Mouse (Mus musculus): ENCODE measurements at regions not wholly inside any gene's neighbourhood (a gene's known extent, or its start where the extent isn't known, plus 50 kb on each side); places are given as distances from the start of the nearest gene placed in this dataset.

- TF ChIP-seq CTCF (IDR thresholded peaks at IDR 0.05; ENCODE audit: insufficient read depth, low read length) = no peak
- TF ChIP-seq POLR2A (IDR thresholded peaks at IDR 0.05; ENCODE audit: borderline replicate concordance, extremely low read depth, low read depth, low read length) = no peak
- DNase-seq = no peak
- 79% methylated on average over 2 of the region's 2 CpGs for WGBS
- Histone ChIP-seq H3K4me3 (replicated peaks; ENCODE audit: extremely low read depth, low read depth, low read length) (no peak overlapping the region), H3K4me1 (ENCODE audit: control insufficient read depth, insufficient read depth, low read length) (no peaks in the 10 kb centered on the region)
Observed at GRCm38 (mm10) chr10:91361621-91362020, 180.5 kb upstream of the Tmpo start.

GRCm38 (mm10) chr10:91345465-91345864 lies 164.3 kb upstream of the Tmpo start:
- no peak for DNase-seq
- TF ChIP-seq CTCF (IDR thresholded peaks at IDR 0.05; ENCODE audit: insufficient read depth, low read length) (no peak), POLR2A (IDR thresholded peaks at IDR 0.05; ENCODE audit: borderline replicate concordance, extremely low read depth, low read depth, low read length) (no peak)
- H3K4me3 ChIP-seq (replicated peaks; ENCODE audit: extremely low read depth, low read depth, low read length) = no peak overlapping the region
- no peaks in the 10 kb centered on the region for H3K4me1 ChIP-seq (ENCODE audit: control insufficient read depth, insufficient read depth, low read length)
- 67% methylated on average over 5 of the region's 5 CpGs for WGBS

GRCm38 (mm10) chr10:91342083-91342482 lies 161.0 kb upstream of the Tmpo start:
- no peak for TF ChIP-seq POLR2A (IDR thresholded peaks at IDR 0.05; ENCODE audit: borderline replicate concordance, extremely low read depth, low read depth, low read length)
- no peak for TF ChIP-seq CTCF (IDR thresholded peaks at IDR 0.05; ENCODE audit: insufficient read depth, low read length)
- WGBS = 65% methylated on average over 8 of the region's 8 CpGs

GRCm38 (mm10) chr10:91339361-91339760 lies 158.2 kb upstream of the Tmpo start:
- TF ChIP-seq POLR2A (IDR thresholded peaks at IDR 0.05; ENCODE audit: borderline replicate concordance, extremely low read depth, low read depth, low read length) (no peak), CTCF (IDR thresholded peaks at IDR 0.05; ENCODE audit: insufficient read depth, low read length) (no peak)
- no peak for DNase-seq
- H3K4me1 ChIP-seq (ENCODE audit: control insufficient read depth, insufficient read depth, low read length) = no peaks in the 10 kb centered on the region
- WGBS = 86% methylated on average over 3 of the region's 3 CpGs
- H3K4me3 ChIP-seq (replicated peaks; ENCODE audit: extremely low read depth, low read depth, low read length) = no peak overlapping the region

More at GRCm38 (mm10) chr10:91342083-91342482, 161.0 kb upstream of the Tmpo start:
- no peak for DNase-seq
- no peaks in the 10 kb centered on the region for H3K4me1 ChIP-seq (ENCODE audit: control insufficient read depth, insufficient read depth, low read length)
- H3K4me3 ChIP-seq (replicated peaks; ENCODE audit: extremely low read depth, low read depth, low read length) = no peak overlapping the region

DNA sequence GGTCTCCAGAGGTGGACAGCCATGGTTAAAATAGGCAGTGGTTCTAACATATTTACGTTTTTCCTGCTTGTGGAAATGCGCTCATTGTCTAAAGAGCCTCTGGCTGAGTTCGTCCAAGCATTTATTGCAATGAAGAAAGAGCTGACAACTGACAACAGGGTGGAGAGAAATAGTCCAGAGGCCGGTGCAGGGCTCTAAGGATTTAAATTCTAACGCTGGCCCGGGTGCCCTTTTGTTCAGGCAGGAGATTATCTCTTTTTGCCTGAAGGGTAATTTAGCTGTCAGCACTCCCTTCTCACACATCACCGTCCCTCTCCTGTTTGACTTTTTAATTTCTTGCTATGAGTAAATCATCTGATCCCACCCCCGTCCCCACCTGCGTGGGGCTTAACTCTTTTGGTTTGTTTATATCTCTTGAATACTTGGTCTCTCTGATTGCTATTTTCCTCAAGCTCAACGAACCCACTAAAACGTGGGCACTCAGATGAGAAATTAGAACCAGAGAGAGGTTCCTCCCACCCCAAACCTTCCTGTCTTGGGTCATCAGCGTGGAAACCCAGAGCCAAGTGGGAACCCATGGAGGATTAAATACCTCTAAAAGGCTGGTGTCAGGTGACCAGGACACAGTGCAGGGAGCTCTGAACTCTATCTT lies 145.7 kb upstream of the Tmpo start:
- DNase-seq = no peak
- Histone ChIP-seq H3K4me1 (ENCODE audit: control insufficient read depth, insufficient read depth, low read length) (no peaks in the 10 kb centered on the region), H3K4me3 (replicated peaks; ENCODE audit: extremely low read depth, low read depth, low read length) (no peak overlapping the region)
- no peak for TF ChIP-seq POLR2A (IDR thresholded peaks at IDR 0.05; ENCODE audit: borderline replicate concordance, extremely low read depth, low read depth, low read length)
- no peak for TF ChIP-seq CTCF (IDR thresholded peaks at IDR 0.05; ENCODE audit: insufficient read depth, low read length)
- 46% methylated on average over 12 of the region's 12 CpGs for WGBS

- TF ChIP-seq POLR2A (IDR thresholded peaks at IDR 0.05; ENCODE audit: borderline replicate concordance, extremely low read depth, low read depth, low read length) (no peak), CTCF (IDR thresholded peaks at IDR 0.05; ENCODE audit: insufficient read depth, low read length) (no peak)
- no peak for DNase-seq
- Histone ChIP-seq H3K4me3 (replicated peaks; ENCODE audit: extremely low read depth, low read depth, low read length) (no peak overlapping the region), H3K4me1 (ENCODE audit: control insufficient read depth, insufficient read depth, low read length) (no peaks in the 10 kb centered on the region)
- WGBS = 74% methylated on average over 8 of the region's 8 CpGs
Observed at GRCm38 (mm10) chr10:91326144-91326655, 145.1 kb upstream of the Tmpo start.

DNA sequence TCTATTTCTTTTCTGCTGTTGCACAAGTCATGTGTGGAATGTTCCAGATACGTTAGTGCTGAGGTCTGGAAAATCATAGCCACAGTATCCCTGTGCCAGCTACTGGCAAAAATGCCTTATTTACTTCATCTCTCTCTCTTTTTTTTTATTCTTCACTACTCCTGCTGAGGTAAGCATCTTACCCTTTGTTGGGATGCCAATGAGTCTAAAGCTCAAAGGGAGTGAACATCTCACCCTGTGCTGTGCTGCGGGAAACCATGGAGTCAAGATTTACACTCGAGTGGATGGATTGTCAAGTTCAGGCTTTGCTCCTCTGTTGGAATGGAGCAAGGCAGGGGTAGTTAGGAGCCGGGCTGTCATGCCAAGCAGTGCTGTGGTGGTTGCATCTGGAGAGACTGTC lies 140.1 kb upstream of the Tmpo start:
- Histone ChIP-seq H3K4me3 (replicated peaks; ENCODE audit: extremely low read depth, low read depth, low read length) (no peak overlapping the region), H3K4me1 (ENCODE audit: control insufficient read depth, insufficient read depth, low read length) (no peaks in the 10 kb centered on the region)
- WGBS = 69% methylated on average over 4 of the region's 4 CpGs
- DNase-seq = no peak
- TF ChIP-seq POLR2A (IDR thresholded peaks at IDR 0.05; ENCODE audit: borderline replicate concordance, extremely low read depth, low read depth, low read length) (no peak), CTCF (IDR thresholded peaks at IDR 0.05; ENCODE audit: insufficient read depth, low read length) (no peak)

DNA sequence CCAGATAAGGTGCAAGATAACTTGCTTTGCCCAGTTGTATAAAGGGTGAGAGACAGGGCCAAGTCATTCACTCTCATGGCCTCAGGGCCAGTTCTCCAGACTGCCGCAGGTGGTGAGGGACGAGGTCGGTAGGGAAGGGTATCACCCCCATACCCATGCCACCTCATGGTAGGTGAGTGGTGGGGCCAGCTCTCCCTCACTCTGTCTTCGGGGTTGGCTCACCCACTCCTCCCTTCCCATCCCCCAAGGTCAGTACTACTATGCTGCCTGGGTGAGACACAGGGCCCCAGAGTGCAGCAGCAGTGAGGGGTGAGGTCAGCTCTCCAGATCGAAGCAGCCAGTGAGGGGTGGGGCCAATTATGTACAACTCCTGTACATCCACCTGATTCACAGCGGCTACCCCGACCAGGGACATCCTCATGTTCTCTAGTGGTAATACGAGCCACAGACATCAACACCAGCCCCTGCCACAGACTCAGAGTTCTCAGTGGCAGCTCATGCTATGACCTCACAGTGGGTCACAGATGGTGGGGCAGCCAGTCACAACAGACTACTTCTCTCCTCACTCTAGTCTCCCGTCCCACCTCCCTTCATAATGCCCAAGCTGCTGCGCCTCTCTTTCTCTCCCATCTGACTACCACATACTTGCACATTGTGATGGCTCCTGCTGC lies 138.5 kb upstream of the Tmpo start:
- TF ChIP-seq CTCF (IDR thresholded peaks at IDR 0.05; ENCODE audit: insufficient read depth, low read length) (no peak), POLR2A (IDR thresholded peaks at IDR 0.05; ENCODE audit: borderline replicate concordance, extremely low read depth, low read depth, low read length) (no peak)
- Histone ChIP-seq H3K4me3 (replicated peaks; ENCODE audit: extremely low read depth, low read depth, low read length) (no peak overlapping the region), H3K4me1 (ENCODE audit: control insufficient read depth, insufficient read depth, low read length) (no peaks in the 10 kb centered on the region)
- 76% methylated on average over 10 of the region's 10 CpGs for WGBS
- DNase-seq = no peak

- H3K4me3 ChIP-seq (replicated peaks; ENCODE audit: extremely low read depth, low read depth, low read length) = no peak overlapping the region
- 91% methylated on average over 1 of the region's 1 CpGs for WGBS
- no peak for TF ChIP-seq POLR2A (IDR thresholded peaks at IDR 0.05; ENCODE audit: borderline replicate concordance, extremely low read depth, low read depth, low read length)
- TF ChIP-seq CTCF (IDR thresholded peaks at IDR 0.05; ENCODE audit: insufficient read depth, low read length) = no peak
- H3K4me1 ChIP-seq (ENCODE audit: control insufficient read depth, insufficient read depth, low read length) = no peaks in the 10 kb centered on the region
- no peak for DNase-seq
Observed at GRCm38 (mm10) chr10:91314441-91314840, 133.3 kb upstream of the Tmpo start.

DNA sequence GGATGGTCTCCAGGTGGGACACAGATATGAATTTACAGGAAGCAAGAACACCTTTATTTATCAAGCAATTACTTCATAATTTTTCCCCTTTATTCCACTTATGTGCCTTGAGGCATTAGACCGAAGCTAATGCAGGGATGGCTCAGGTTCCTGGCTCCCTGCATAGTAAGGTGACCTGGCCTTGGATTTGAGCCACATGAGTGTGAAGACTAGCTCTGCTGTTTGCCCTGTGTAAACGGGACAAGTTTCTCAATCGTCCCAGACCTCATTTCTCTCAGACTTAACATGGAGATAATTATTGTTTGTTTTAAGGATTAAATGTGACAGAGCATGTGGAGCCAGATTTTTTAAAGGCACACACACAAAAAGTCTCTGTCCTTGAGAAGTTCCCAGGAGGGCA lies 132.2 kb upstream of the Tmpo start:
- Histone ChIP-seq H3K4me3 (replicated peaks; ENCODE audit: extremely low read depth, low read depth, low read length) (no peak overlapping the region), H3K4me1 (ENCODE audit: control insufficient read depth, insufficient read depth, low read length) (no peaks in the 10 kb centered on the region)
- no peak for DNase-seq
- WGBS = 36% methylated on average over 3 of the region's 3 CpGs
- TF ChIP-seq POLR2A (IDR thresholded peaks at IDR 0.05; ENCODE audit: borderline replicate concordance, extremely low read depth, low read depth, low read length) = no peak
- TF ChIP-seq CTCF (IDR thresholded peaks at IDR 0.05; ENCODE audit: insufficient read depth, low read length) = no peak

Data from lung, adult 2 months (tissue).